Mouse (Mus musculus) hindbrain, embryonic 16.5 days (tissue): ENCODE data around the gene AU022252. TPM values are rescaled to one million over a fixed set of nuclear protein-coding genes. Genes with fewer than 3 reads are reported as not detected.
A peak's percentile ranks its signal among the peaks of the same experiment; 100 is the strongest.

Experiments used
- ATAC-seq: fragments of 200-750 bp; cut with Nextera tagmentation; 2 replicates; pipeline ENCODE4 v1.8.0; 2017; ENCODE audit warnings: moderate TSS enrichment, moderate library complexity
- H3K27ac ChIP-seq: fragments of 300-500 bp; sonication (generic); 2 replicates; pipeline ENCODE4 v1.5.1; 2014; ENCODE audit warnings: low read depth, mild to moderate bottlenecking, control low read depth, low read length, moderate library complexity
- H3K27me3 ChIP-seq: fragments of 300-500 bp; sonication (generic); replicated peaks from 2 replicates; pipeline ENCODE4 v1.6.1; 2014; ENCODE audit warnings: low read length; ENCODE audit not compliant: control insufficient read depth, insufficient read depth
- H3K36me3 ChIP-seq: fragments of 300-500 bp; sonication (generic); 2 replicates; pipeline ENCODE4 v1.6.1; 2014; ENCODE audit warnings: mild to moderate bottlenecking, low read length, moderate library complexity, mixed read lengths; ENCODE audit not compliant: control insufficient read depth, insufficient read depth
- H3K4me1 ChIP-seq: fragments of 300-500 bp; sonication (generic); 2 replicates; pipeline ENCODE4 v1.6.1; 2014; ENCODE audit warnings: low read depth, low read length; ENCODE audit not compliant: control insufficient read depth, insufficient read depth
- H3K4me2 ChIP-seq: fragments of 300-500 bp; sonication (generic); 2 replicates; pipeline ENCODE4 v1.6.1; 2014; ENCODE audit warnings: mild to moderate bottlenecking, low read length, control low read depth, moderate library complexity
- H3K4me3 ChIP-seq: fragments of 300-500 bp; sonication (generic); 2 replicates; pipeline ENCODE4 v1.5.1; 2014; ENCODE audit warnings: mild to moderate bottlenecking, low read length, control low read depth, moderate library complexity
- H3K9ac ChIP-seq: fragments of 300-500 bp; sonication (generic); 2 replicates; pipeline ENCODE4 v1.6.1; 2014; ENCODE audit warnings: low read depth, mild to moderate bottlenecking, control low read depth, low read length, moderate library complexity
- H3K9me3 ChIP-seq: fragments of 300-500 bp; sonication (generic); 2 replicates; pipeline ENCODE4 v1.6.1; 2014; ENCODE audit warnings: mild to moderate bottlenecking, low read length, moderate library complexity; ENCODE audit not compliant: control insufficient read depth
- WGBS: fragments of 180-500 bp; shearing (Covaris S2); extraction: QIAGEN DNeasy Blood & Tissue Kit; methylation state at CpG from one replicate; pipeline ENCODE4 v1.1.7; 2014; 5-methylcytosine and 5-hydroxymethylcytosine counted together
- polyA plus RNA-seq: library from polyadenylated mRNA; unstranded; fragments of >200 nt; fragmentation: Nextera tagmentation; extraction: Ambion mirVana; gene quantifications from 2 replicates; pipeline ENCODE4 v1.2.1, GENCODE M21; 2015

Gene AU022252
- polyA plus RNA-seq, 1 experiment from 2014 or later: 23.3 TPM

GRCm38 (mm10) chr4:119259344-119260254 lies 27.1 kb upstream of the AU022252 start:
- H3K9me3 ChIP-seq: no peaks in the 10 kb centered on the region
- H3K4me2 ChIP-seq: no peak overlapping the region
- no peak for ATAC-seq
- no peak overlapping the region for H3K27ac ChIP-seq
- H3K4me3 ChIP-seq: no peak overlapping the region
- no peaks in the 10 kb centered on the region for H3K36me3 ChIP-seq
- WGBS: 80% methylated on average over 15 of the region's 15 CpGs
- no peak overlapping the region for H3K9ac ChIP-seq
- H3K27me3 ChIP-seq: no peaks in the 10 kb centered on the region
- peaks cover 6% of the 10 kb centered on the region; the same call in 1 of the 2 replicates for H3K4me1 ChIP-seq

GRCm38 (mm10) chr4:119257083-119257482 lies 24.6 kb upstream of the AU022252 start:
- Histone ChIP-seq H3K4me1 (peaks cover 15% of the 10 kb centered on the region), H3K9me3 (no peaks in the 10 kb centered on the region), H3K27ac (no peak overlapping the region), H3K36me3 (no peaks in the 10 kb centered on the region), H3K4me2 (no peak overlapping the region), H3K9ac (no peak overlapping the region), H3K27me3 (no peaks in the 10 kb centered on the region), H3K4me3 (no peak overlapping the region)
- WGBS: 78% methylated on average over 6 of the region's 6 CpGs
- ATAC-seq: no peak

- Histone ChIP-seq H3K4me1 (peaks cover 15% of the 10 kb centered on the region), H3K4me3 (no peak within 1 kb of the TSS), H3K9ac (0 out of 2 replicates have a peak within 1 kb of the TSS, but pooled peaks have one; percentile 20), H3K9me3 (no peaks in the 10 kb centered on the region), H3K4me2 (no peak within 1 kb of the TSS), H3K27ac (0 out of 2 replicates have a peak within 1 kb of the TSS, but pooled peaks have one; percentile 12), H3K36me3 (no peaks in the 10 kb centered on the region), H3K27me3 (no peaks in the 10 kb centered on the region)
- no peak for ATAC-seq
- WGBS: 71% methylated on average over 12 of the region's 12 CpGs
Measured at GRCm38 (mm10) chr4:119255351-119255750, 22.8 kb upstream of the AU022252 start, which contains the start of gene Cldn19. Cldn19 (plus strand) TSS chr4:119255414.

- Histone ChIP-seq H3K27me3 (no peaks in the 10 kb centered on the region), H3K36me3 (no peaks in the 10 kb centered on the region), H3K4me1 (peaks cover 15% of the 10 kb centered on the region), H3K4me3 (no peak overlapping the region), H3K9ac (0 out of 2 replicates have a peak overlapping the region, but pooled peaks have one; percentile 13), H3K27ac (0 out of 2 replicates have a peak overlapping the region, but pooled peaks have one; percentile 5), H3K4me2 (no peak overlapping the region), H3K9me3 (no peaks in the 10 kb centered on the region)
- ATAC-seq: peak; percentile 73
- 23% methylated on average over 9 of the region's 9 CpGs for WGBS
Measured at GRCm38 (mm10) chr4:119254012-119254618, 21.6 kb upstream of the AU022252 start.

GRCm38 (mm10) chr4:119252025-119252808 lies 19.7 kb upstream of the AU022252 start:
- Histone ChIP-seq H3K27me3 (no peaks in the 10 kb centered on the region), H3K4me2 (no peak overlapping the region), H3K4me1 (peaks cover 20% of the 10 kb centered on the region), H3K9me3 (no peaks in the 10 kb centered on the region), H3K9ac (no peak overlapping the region), H3K4me3 (no peak overlapping the region), H3K36me3 (no peaks in the 10 kb centered on the region; the same call in 1 of the 2 replicates), H3K27ac (no peak overlapping the region)
- 71% methylated on average over 7 of the region's 7 CpGs for WGBS
- ATAC-seq: no peak

GRCm38 (mm10) chr4:119248407-119248965 lies 16.0 kb upstream of the AU022252 start:
- ATAC-seq: no peak
- no peak overlapping the region for H3K27ac ChIP-seq

GRCm38 (mm10) chr4:119247462-119248235 lies 15.1 kb upstream of the AU022252 start:
- H3K9me3 ChIP-seq: no peaks in the 10 kb centered on the region
- no peak overlapping the region for H3K9ac ChIP-seq
- peaks cover 6% of the 10 kb centered on the region; the same call in 1 of the 2 replicates for H3K4me1 ChIP-seq
- H3K27ac ChIP-seq: peak overlapping the region; percentile 41; the same call in 1 of the 2 replicates
- H3K4me2 ChIP-seq: no peak overlapping the region
- ATAC-seq: peak; percentile 48; the same call in 1 of the 2 replicates
- H3K27me3 ChIP-seq: no peaks in the 10 kb centered on the region
- WGBS: 31% methylated on average over 11 of the region's 13 CpGs
- H3K36me3 ChIP-seq: peaks cover 9% of the 10 kb centered on the region
- H3K4me3 ChIP-seq: no peak overlapping the region

More at GRCm38 (mm10) chr4:119248407-119248965, 16.0 kb upstream of the AU022252 start:
- Histone ChIP-seq H3K27me3 (no peaks in the 10 kb centered on the region), H3K9ac (no peak overlapping the region), H3K4me2 (no peak overlapping the region), H3K4me1 (peaks cover 6% of the 10 kb centered on the region; the same call in 1 of the 2 replicates), H3K36me3 (peaks cover 7% of the 10 kb centered on the region), H3K4me3 (no peak overlapping the region), H3K9me3 (no peaks in the 10 kb centered on the region)
- 80% methylated on average over 11 of the region's 11 CpGs for WGBS

- WGBS: 68% methylated on average over 14 of the region's 14 CpGs
- H3K9me3 ChIP-seq: no peaks in the 10 kb centered on the region
- H3K4me1 ChIP-seq: peaks cover 6% of the 10 kb centered on the region; the same call in 1 of the 2 replicates
- peaks cover 17% of the 10 kb centered on the region for H3K36me3 ChIP-seq
- ATAC-seq: no peak
- no peak overlapping the region for H3K9ac ChIP-seq
- no peak overlapping the region for H3K27ac ChIP-seq
- H3K4me3 ChIP-seq: no peak overlapping the region
- no peak overlapping the region for H3K4me2 ChIP-seq
- no peaks in the 10 kb centered on the region for H3K27me3 ChIP-seq
Measured at GRCm38 (mm10) chr4:119246688-119247225, 14.2 kb upstream of the AU022252 start.
